Mouse (Mus musculus) lung, postnatal 4 days (tissue): ENCODE measurements around the gene Cklf.
"Not testable (repeated sequence)": the region's sequence is repeated elsewhere in the genome, so short reads cannot be mapped to it uniquely, and the experiment has no call there.

ENCODE experiments used
- DNase-seq, 2 experiments: peaks; one replicate each; pipeline ENCODE4 v3.0.0; 2021

The Cklf gene

DNA sequence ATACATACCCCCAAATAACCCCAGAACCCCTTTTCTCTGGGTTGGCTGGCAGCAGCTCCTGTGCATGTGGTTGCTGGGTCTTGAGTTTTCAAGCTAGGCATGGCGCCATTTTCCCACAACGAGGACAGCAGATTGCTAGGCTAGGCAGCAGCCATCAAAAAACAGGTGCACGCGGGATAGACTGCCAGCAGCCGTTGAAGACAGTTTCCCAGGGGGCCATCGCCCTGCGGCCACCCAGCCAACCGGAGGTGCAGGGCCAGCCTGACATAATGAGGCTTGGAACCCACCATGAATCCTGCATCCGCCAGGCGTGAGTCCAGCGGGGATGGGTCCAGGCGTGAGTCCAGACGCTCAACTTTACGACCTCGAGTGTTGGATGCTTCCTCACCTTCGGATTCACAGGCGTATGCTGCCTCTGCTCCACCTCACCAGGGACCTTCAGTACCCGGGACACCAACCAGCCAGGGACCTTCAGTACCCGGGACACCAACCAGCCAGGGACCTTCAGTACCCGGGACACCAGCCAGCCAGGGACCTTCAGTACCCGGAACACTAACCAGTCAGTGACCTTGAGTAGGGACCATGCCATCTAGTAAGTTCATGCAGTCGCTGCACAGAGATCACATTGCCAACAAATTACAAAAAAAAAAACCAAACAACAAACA lies 13.7 kb downstream of the Cklf start:
- not testable (repeated sequence) for DNase-seq

DNA sequence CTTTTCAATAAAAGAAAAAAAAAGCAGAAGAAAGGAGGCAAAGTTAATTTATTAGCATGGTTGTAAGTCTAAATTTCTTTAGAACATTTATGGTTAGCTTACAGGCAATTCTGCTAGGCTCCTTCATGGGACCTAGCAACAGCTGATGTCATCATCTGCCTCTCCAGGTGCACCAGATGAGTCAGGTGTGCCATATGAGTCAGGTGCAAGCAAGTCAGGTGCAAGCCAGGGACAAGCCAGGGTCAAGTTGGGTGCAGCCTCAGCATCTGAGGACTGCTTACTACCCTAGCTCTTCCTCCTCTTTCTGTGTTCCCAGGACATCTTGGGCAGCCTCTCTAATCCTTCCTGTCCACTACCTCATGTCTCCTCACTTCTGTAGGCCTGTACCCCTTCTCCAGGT lies 17.7 kb downstream of the Cklf start:
- no peak for DNase-seq

DNA sequence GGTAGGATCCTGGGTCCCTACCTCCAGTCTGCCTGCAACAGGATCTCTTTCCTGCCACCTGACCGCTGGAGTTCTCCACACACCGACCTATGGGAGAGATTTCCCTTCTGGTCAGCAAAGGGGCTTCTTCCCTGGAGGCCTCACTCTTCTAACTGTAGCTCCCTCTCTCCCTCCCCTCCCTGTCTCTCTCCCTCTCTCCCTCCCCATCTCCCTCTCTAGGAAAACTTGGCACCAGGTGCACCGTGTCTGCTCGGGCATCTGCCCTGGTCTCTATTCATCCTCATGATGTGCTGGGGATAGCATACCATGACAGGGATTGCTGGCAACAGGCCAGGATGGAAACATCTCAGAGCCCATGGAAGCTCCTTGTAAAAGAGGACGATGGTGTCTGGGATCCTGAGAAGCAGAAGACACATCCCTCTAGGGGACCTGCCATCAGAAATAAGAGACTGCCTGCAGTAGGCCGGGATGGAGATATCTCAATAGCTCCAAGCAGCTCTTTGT lies 18.3 kb downstream of the Cklf start:
- DNase-seq, result no peak

- DNase-seq, result not testable (repeated sequence)
These were observed 42.4 kb downstream of the Cklf start, which contains the start of gene Cmtm2a for GRCm38 (mm10) chr8:104293081-104293480. Gene Cmtm2a, minus strand, starts transcription at chr8:104293181.

DNA sequence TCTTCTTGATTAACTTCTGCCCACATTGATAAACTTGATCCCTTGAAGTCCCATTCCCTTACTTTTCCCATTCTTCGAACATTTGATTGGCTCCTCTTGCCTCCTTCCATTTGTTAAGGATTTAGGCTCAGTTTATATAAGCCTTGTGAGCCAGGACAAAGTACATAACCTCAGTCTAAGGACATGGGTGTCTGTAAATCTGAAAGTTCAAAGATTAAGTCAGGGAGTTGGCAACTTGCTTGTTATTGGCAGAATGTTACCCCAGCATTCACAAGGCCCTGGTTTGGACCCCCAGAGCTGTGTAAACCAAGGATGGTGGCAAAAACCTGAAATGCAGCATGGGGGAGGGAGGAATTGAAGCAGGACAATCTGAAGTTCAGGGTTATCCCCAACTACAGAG lies 43.7 kb downstream of the Cklf start:
- no peak for DNase-seq

DNA sequence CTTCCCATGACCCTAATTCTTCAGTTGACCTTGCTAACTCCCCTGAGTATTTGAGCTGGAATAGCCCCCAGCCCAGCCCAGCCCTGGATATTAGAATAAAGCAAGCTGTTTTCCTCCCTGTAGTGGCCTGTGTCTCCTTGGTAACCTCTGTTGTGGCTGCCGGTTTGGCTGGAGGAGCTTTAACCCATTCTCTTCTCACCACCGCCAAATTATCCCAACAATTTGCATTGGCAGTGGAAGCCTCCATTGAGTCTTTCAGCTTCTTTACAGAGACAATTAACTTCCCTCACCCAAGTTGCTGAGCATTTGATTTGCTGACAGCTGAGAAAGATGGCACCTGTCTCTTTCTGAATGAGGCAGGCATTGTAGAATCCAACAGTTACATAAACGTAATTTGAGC lies 50.9 kb downstream of the Cklf start:
- not testable (repeated sequence) for DNase-seq

- DNase-seq, result not testable (repeated sequence)
These were observed 51.9 kb downstream of the Cklf start for GRCm38 (mm10) chr8:104302536-104302935.

DNA sequence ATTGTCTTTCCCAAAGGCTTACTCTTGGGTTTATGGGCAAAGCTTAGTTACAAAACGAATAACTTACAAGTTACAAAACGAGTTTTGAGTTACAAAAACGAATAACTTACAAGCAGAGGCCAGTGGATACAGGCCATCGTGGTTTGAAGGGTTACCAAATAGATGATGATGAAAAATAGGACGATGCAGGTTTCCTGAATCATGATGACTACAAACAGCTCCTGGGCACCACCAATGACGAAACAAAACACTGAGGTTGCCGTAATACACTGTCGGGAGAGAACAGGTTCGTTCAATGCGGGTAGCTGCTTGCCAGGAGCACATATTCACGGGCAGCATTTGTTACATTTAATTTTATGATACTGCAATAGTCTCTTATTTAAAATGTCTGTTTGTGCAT lies 54.3 kb downstream of the Cklf start:
- no peak for DNase-seq

DNA sequence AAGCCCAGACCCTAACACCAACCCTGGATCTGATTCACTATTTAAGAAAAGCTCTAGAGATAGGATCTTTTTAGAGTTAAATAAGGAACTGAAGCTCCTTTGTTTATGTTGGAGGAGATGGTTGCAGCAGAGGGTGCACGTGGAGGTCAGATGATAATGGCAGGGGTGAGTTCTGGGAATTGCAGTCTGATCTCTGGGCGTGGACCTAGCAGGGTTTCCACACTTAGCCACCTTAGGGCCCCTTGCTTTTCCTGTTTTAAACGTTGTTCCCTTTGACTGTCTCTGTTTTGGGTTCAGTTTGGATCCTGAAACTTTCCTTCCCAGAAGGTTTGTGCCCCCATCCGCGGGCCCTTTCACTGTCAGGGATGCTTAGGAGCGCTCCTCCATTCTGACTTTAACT lies 57.7 kb downstream of the Cklf start:
- DNase-seq, result not testable (repeated sequence)

GRCm38 (mm10) chr8:104309441-104310155 lies 58.9 kb downstream of the Cklf start, which contains the start of the genes Gm45711 and Cmtm1:
Gene Gm45711, minus strand, starts transcription at chr8:104310081.
Gene Cmtm1, minus strand, starts transcription at chr8:104310145.
- not testable (repeated sequence) for DNase-seq

DNA sequence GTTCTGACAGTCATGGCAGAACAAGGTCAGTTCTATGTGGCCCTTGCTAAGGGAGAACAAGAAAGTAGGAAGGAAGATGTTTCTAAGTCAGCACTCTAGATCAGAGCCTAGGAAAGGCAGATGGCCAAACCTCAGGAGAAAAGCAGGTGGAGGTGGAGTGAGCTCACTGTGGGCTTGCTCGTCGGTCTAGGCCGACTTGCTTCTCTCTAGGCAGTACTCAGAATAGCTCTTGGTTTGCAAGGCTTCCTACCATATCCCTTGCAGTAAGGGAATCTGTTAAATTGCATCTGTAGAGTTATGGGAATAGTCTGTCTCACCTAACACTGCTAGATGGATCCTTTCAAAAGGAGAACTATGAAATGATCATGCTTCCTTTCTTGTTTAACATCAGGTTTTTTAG lies 61.4 kb downstream of the Cklf start:
- not testable (repeated sequence) for DNase-seq

GRCm38 (mm10) chr8:104313311-104313710 lies 62.6 kb downstream of the Cklf start:
- DNase-seq, result peak in 1 of 2 experiments; percentile 25
